Mouse (Mus musculus) forebrain, embryonic 14.5 days (tissue): ENCODE data around the gene Bcl11a. TPM values are rescaled to one million over a fixed set of nuclear protein-coding genes. Genes with fewer than 3 reads are reported as not detected.

ENCODE experiments used
- ATAC-seq: fragments of 200-750 bp; cut with Nextera tagmentation; 2 replicates; pipeline ENCODE4 v1.8.0; 2017; ENCODE audit warnings: mild to moderate bottlenecking, moderate library complexity
- DNase-seq: peaks from one replicate; pipeline ENCODE4 v3.0.0-alpha.2; 2015; ENCODE audit warnings: low spot score
- H3K27ac ChIP-seq: fragments of 300-500 bp; sonication (generic); 2 replicates; pipeline ENCODE4 v1.5.1; 2014; ENCODE audit warnings: low read depth, mild to moderate bottlenecking, control low read depth, low read length, moderate library complexity
- H3K27me3 ChIP-seq: fragments of 300-500 bp; sonication (generic); replicated peaks from 2 replicates; pipeline ENCODE4 v1.6.1; 2014; ENCODE audit warnings: low read length, control low read depth, mixed read lengths; ENCODE audit not compliant: control insufficient read depth, insufficient read depth
- H3K36me3 ChIP-seq: fragments of 300-500 bp; sonication (generic); 2 replicates; pipeline ENCODE4 v1.6.1; 2014; ENCODE audit warnings: low read length, control low read depth; ENCODE audit not compliant: control insufficient read depth, insufficient read depth
- H3K4me1 ChIP-seq: fragments of 300-500 bp; sonication (generic); 2 replicates; pipeline ENCODE4 v1.6.1; 2014; ENCODE audit warnings: antibody characterized with exemption, low read length, control low read depth; ENCODE audit not compliant: control insufficient read depth, insufficient read depth
- H3K4me2 ChIP-seq: fragments of 300-500 bp; sonication (generic); 2 replicates; pipeline ENCODE4 v1.6.1; 2014; ENCODE audit warnings: mild to moderate bottlenecking, control low read depth, low read length
- H3K4me3 ChIP-seq: fragments of 300-500 bp; sonication (generic); 2 replicates; pipeline ENCODE4 v1.5.1; 2014; ENCODE audit warnings: low read depth, low read length, control low read depth
- H3K9ac ChIP-seq: fragments of 300-500 bp; sonication (generic); 2 replicates; pipeline ENCODE4 v1.6.1; 2014; ENCODE audit warnings: mild to moderate bottlenecking, low read length, control low read depth, moderate library complexity
- H3K9me3 ChIP-seq: fragments of 300-500 bp; sonication (generic); replicated peaks from 2 replicates; pipeline ENCODE4 v1.6.1; 2016; ENCODE audit warnings: low read length, control low read depth, mixed read lengths; ENCODE audit not compliant: control insufficient read depth
- WGBS: fragments of 180-500 bp; shearing (Covaris S2); extraction: QIAGEN DNeasy Blood & Tissue Kit; methylation state at CpG from one replicate; pipeline ENCODE4 v1.1.7; 2014; 5-methylcytosine and 5-hydroxymethylcytosine counted together
- polyA plus RNA-seq: library from polyadenylated mRNA; unstranded; fragments of >200 nt; fragmentation: Nextera tagmentation; extraction: Ambion mirVana; gene quantifications from 2 replicates; pipeline ENCODE4 v1.2.1, GENCODE M21; 2014

Bcl11a gene
- polyA plus RNA-seq, 1 experiment from 2014 or later: 148 TPM

GRCm38 (mm10) chr11:24101625-24102024 is 23.8 kb downstream of the Bcl11a start:
- WGBS: 85% methylated on average over 3 of the region's 3 CpGs
- ATAC-seq (no peak), DNase-seq (no peak)
- no peak overlapping the region for H3K9ac ChIP-seq
- no peak overlapping the region for H3K4me2 ChIP-seq
- no peak overlapping the region for H3K4me3 ChIP-seq
- no peaks in the 10 kb centered on the region for H3K27me3 ChIP-seq
- peaks cover 73% of the 10 kb centered on the region for H3K4me1 ChIP-seq
- H3K9me3 ChIP-seq: no peaks in the 10 kb centered on the region
- peaks cover 12% of the 10 kb centered on the region; the same call in 1 of the 2 replicates for H3K36me3 ChIP-seq
- no peak overlapping the region for H3K27ac ChIP-seq

GRCm38 (mm10) chr11:24102372-24102771 is 24.5 kb downstream of the Bcl11a start:
- WGBS: 59% methylated on average over 2 of the region's 2 CpGs
- Histone ChIP-seq H3K27me3 (no peaks in the 10 kb centered on the region), H3K27ac (no peak overlapping the region; the same call in 1 of the 2 replicates), H3K36me3 (peaks cover 12% of the 10 kb centered on the region; the same call in 1 of the 2 replicates), H3K9ac (no peak overlapping the region), H3K9me3 (no peaks in the 10 kb centered on the region), H3K4me2 (no peak overlapping the region), H3K4me3 (no peak overlapping the region), H3K4me1 (peaks cover 70% of the 10 kb centered on the region)
- no peak for DNase-seq
- no peak for ATAC-seq

- no peak overlapping the region for H3K9ac ChIP-seq
- ATAC-seq (no peak), DNase-seq (no peak)
- no peak overlapping the region; the same call in 1 of the 2 replicates for H3K27ac ChIP-seq
- no peak overlapping the region for H3K4me2 ChIP-seq
- H3K36me3 ChIP-seq: peaks cover 12% of the 10 kb centered on the region
- no peak overlapping the region for H3K4me3 ChIP-seq
- peaks cover 64% of the 10 kb centered on the region for H3K4me1 ChIP-seq
- 75% methylated on average over 6 of the region's 6 CpGs for WGBS
- no peaks in the 10 kb centered on the region for H3K27me3 ChIP-seq
- H3K9me3 ChIP-seq: no peaks in the 10 kb centered on the region
These were observed 25.4 kb downstream of the Bcl11a start for GRCm38 (mm10) chr11:24103128-24103742.

GRCm38 (mm10) chr11:24107414-24107813 is 29.6 kb downstream of the Bcl11a start:
- no peaks in the 10 kb centered on the region for H3K27me3 ChIP-seq
- peaks cover 58% of the 10 kb centered on the region for H3K4me1 ChIP-seq
- H3K9me3 ChIP-seq: no peaks in the 10 kb centered on the region
- 68% methylated on average over 5 of the region's 5 CpGs for WGBS
- H3K36me3 ChIP-seq: peaks cover 8% of the 10 kb centered on the region; the same call in 1 of the 2 replicates
- no peak overlapping the region for H3K9ac ChIP-seq
- H3K4me2 ChIP-seq: no peak overlapping the region
- no peak for DNase-seq
- no peak overlapping the region for H3K4me3 ChIP-seq
- H3K27ac ChIP-seq: no peak overlapping the region
- no peak for ATAC-seq

- DNase-seq: no peak
- no peaks in the 10 kb centered on the region for H3K27me3 ChIP-seq
- no peak overlapping the region for H3K9ac ChIP-seq
- peaks cover 12% of the 10 kb centered on the region; the same call in 1 of the 2 replicates for H3K36me3 ChIP-seq
- H3K4me1 ChIP-seq: peaks cover 46% of the 10 kb centered on the region
- no peak for ATAC-seq
- peak overlapping the region; percentile 11; the same call in 1 of the 2 replicates for H3K27ac ChIP-seq
- no peaks in the 10 kb centered on the region for H3K9me3 ChIP-seq
- H3K4me3 ChIP-seq: no peak overlapping the region
- 72% methylated on average over 3 of the region's 3 CpGs for WGBS
- H3K4me2 ChIP-seq: no peak overlapping the region
These were observed 31.1 kb downstream of the Bcl11a start for GRCm38 (mm10) chr11:24108974-24109373.

GRCm38 (mm10) chr11:24109388-24109787 is 31.5 kb downstream of the Bcl11a start:
- H3K36me3 ChIP-seq: peaks cover 15% of the 10 kb centered on the region; the same call in 1 of the 2 replicates
- no peak overlapping the region for H3K4me3 ChIP-seq
- no peak overlapping the region for H3K9ac ChIP-seq
- H3K27ac ChIP-seq: peak overlapping the region; percentile 33; the same call in 1 of the 2 replicates
- no peaks in the 10 kb centered on the region for H3K9me3 ChIP-seq
- peaks cover 44% of the 10 kb centered on the region for H3K4me1 ChIP-seq
- no peaks in the 10 kb centered on the region for H3K27me3 ChIP-seq
- ATAC-seq (no peak), DNase-seq (no peak)
- H3K4me2 ChIP-seq: no peak overlapping the region
- 90% methylated on average over 3 of the region's 3 CpGs for WGBS

GRCm38 (mm10) chr11:24110113-24110512 is 32.3 kb downstream of the Bcl11a start:
- DNase-seq (no peak), ATAC-seq (no peak)
- Histone ChIP-seq H3K4me1 (peaks cover 44% of the 10 kb centered on the region), H3K9me3 (no peaks in the 10 kb centered on the region), H3K36me3 (peaks cover 17% of the 10 kb centered on the region; the same call in 1 of the 2 replicates), H3K4me2 (no peak overlapping the region), H3K9ac (no peak overlapping the region), H3K27ac (peak overlapping the region; percentile 33; the same call in 1 of the 2 replicates), H3K27me3 (no peaks in the 10 kb centered on the region), H3K4me3 (no peak overlapping the region)
- WGBS: 50% methylated on average over 2 of the region's 2 CpGs

- H3K9ac ChIP-seq: no peak overlapping the region
- ATAC-seq (no peak), DNase-seq (no peak)
- H3K9me3 ChIP-seq: no peaks in the 10 kb centered on the region
- peaks cover 16% of the 10 kb centered on the region; the same call in 1 of the 2 replicates for H3K36me3 ChIP-seq
- H3K27ac ChIP-seq: no peak overlapping the region
- WGBS: 40% methylated on average over 6 of the region's 6 CpGs
- H3K4me1 ChIP-seq: peaks cover 41% of the 10 kb centered on the region
- no peak overlapping the region for H3K4me2 ChIP-seq
- H3K27me3 ChIP-seq: no peaks in the 10 kb centered on the region
- no peak overlapping the region for H3K4me3 ChIP-seq
These were observed 33.9 kb downstream of the Bcl11a start for GRCm38 (mm10) chr11:24111720-24112119.

- no peak overlapping the region for H3K4me2 ChIP-seq
- H3K4me1 ChIP-seq: peaks cover 34% of the 10 kb centered on the region
- no peak overlapping the region for H3K4me3 ChIP-seq
- peaks cover 33% of the 10 kb centered on the region; the same call in 1 of the 2 replicates for H3K36me3 ChIP-seq
- no peak for ATAC-seq
- 79% methylated on average over 12 of the region's 12 CpGs for WGBS
- no peak overlapping the region for H3K9ac ChIP-seq
- no peaks in the 10 kb centered on the region for H3K27me3 ChIP-seq
- no peak for DNase-seq
- no peaks in the 10 kb centered on the region for H3K9me3 ChIP-seq
- H3K27ac ChIP-seq: no peak overlapping the region
These were observed 37.3 kb downstream of the Bcl11a start for GRCm38 (mm10) chr11:24115017-24115752.
